Mouse (Mus musculus) right cerebral cortex, postnatal 10 days (tissue): ENCODE measurements around the gene Tnfsf13.
"Not testable (repeated sequence)": the region's sequence is repeated elsewhere in the genome, so short reads cannot be mapped to it uniquely, and the experiment has no call there.

ENCODE experiments used
- DNase-seq, 2 experiments: peaks; one replicate each; pipeline ENCODE4 v3.0.0; 2021; ENCODE audit warnings: low spot score in 2 of 2

Gene Tnfsf13

DNA sequence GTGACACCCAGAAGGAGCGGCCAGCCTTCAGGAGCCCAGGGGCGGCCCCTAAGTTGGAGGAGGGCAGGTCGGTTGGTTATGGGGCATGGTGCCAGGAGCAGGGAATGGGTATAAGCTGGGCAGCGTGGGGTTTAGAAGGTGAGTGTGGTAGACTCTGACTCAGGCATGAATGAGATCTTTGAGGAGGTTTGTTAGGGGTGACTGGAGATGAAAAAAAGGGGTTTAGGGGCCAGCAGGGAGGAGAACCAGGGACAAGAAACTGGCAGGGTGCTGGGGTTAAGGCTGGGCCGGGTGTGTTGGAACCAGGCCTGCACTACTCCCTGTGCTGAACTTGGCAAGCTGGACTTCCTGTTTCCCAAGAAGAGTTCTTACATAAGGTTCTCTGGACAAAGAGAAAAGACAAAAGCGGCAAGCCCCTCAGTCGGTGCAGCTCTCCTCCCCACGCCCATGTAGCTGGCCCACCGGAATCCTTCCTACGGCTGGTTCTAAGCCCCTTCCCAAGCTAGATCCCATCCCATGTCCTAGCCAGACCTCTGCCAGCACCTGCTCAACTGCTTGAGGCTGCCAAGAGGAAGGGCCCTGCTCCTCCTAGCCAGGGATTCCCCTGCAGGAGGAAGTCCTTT is at the start of gene Tnfsf13:
Gene Tnfsf13, minus strand, starts transcription at position 259 of the 623 bp plus-strand sequence.
- DNase-seq, result peak; percentile 58 to 72

GRCm38 (mm10) chr11:69731408-69731807 is 45.8 kb upstream of the Tnfsf13 start:
- DNase-seq, result not testable (repeated sequence)

DNA sequence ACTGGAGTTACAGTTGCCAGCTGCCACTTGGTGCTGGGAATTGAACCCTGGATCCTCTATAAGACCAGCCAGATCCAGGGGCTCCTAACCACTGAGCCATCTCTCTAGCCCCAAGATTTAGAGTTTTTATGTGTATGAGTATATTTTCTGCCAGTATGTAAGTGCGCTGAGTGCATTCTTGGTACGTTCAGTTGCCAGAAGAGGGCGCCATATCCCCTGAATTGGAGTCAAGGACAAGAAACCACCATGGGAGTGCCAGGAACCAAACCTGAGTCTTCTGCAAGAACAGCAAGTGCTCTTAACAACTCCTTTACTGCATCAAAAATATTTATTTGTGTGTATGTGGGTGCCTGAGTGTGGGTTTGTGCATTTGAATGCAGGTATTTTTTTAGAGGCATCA is 43.5 kb upstream of the Tnfsf13 start:
- DNase-seq, result no peak

DNA sequence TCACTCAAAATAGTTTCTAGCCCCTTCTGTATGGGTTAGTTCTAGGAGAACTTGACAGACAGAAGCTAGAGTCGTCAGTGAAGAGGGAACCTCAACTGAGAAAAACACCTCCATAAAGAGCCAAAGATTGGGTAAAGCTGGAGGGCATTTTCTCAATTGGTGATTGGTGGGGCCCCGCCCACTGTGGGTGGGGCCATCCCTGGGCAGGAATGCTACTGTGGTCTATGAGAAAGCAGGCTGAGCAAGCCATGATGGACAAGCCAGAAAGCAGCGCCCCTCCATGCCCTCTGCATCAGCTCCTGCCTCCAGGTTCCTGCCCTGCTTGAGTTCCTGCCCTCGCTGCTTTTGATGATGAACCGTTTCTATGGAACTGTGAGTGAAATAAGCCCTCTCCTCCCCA is 40.4 kb upstream of the Tnfsf13 start:
- DNase-seq, result no peak

- no peak for DNase-seq
Observed at GRCm38 (mm10) chr11:69723074-69723473, 37.5 kb upstream of the Tnfsf13 start.

DNA sequence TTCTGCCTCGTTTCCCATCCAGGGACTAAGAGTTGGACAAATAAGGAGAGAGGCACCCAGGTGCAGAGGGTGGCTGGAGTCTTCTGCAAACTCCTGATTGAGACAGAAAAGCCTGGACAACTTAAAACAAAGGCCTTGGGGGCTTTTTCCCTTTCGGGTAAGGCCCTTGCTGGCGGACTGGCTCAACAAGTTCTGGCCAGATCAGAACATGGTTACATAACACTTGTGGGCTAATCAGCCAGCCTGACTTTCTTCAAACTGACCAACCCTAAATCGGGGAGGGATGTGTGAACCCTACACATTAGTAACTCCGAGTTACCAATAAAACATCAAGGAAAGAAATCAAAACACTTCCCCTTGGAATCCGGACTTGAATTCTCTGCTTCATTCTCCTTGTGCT is 35.3 kb upstream of the Tnfsf13 start:
- no peak for DNase-seq

- no peak for DNase-seq
Observed at GRCm38 (mm10) chr11:69719423-69719822, 33.8 kb upstream of the Tnfsf13 start.

GRCm38 (mm10) chr11:69718661-69719060 is 33.1 kb upstream of the Tnfsf13 start:
- DNase-seq, result no peak

GRCm38 (mm10) chr11:69716953-69717352 is 31.4 kb upstream of the Tnfsf13 start:
- no peak for DNase-seq

- peak in 1 of 2 experiments; percentile 35 for DNase-seq
Observed at GRCm38 (mm10) chr11:69715929-69716328, 30.3 kb upstream of the Tnfsf13 start.

- no peak for DNase-seq
Observed at GRCm38 (mm10) chr11:69715482-69715881, 29.9 kb upstream of the Tnfsf13 start.

DNA sequence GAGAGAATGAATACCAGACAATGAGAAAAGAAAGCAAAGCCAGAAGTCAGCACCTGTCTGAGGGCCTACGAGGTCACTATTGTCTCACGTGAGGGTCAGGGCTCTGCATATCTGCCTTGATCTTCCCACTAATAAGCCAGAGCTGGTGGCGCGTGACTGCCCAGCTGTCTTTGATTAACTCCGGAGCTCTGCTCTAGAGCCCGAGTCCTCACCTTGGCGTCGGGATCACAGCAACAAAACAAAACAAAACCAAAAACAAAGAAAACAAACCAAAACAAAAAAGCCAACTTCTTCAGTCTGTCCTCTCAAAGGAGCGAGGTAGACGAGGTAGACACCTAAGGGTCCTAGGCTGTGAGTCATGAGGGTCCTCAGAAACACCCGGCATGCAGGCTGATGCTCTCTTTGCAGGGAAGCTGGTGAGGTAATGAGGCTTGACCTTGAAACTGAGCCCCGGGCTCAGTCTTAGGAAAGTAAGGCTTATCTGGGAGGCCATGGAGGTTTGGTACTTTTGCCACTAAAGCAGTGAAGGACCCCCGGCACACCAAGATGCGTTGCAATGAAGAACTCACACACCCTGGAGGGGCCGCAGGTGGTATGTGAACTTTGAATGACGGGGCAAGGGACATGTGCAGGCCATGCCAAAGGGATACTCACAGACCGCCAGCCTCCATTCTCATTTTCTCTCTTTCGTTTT is 29.2 kb upstream of the Tnfsf13 start:
- no peak for DNase-seq

DNA sequence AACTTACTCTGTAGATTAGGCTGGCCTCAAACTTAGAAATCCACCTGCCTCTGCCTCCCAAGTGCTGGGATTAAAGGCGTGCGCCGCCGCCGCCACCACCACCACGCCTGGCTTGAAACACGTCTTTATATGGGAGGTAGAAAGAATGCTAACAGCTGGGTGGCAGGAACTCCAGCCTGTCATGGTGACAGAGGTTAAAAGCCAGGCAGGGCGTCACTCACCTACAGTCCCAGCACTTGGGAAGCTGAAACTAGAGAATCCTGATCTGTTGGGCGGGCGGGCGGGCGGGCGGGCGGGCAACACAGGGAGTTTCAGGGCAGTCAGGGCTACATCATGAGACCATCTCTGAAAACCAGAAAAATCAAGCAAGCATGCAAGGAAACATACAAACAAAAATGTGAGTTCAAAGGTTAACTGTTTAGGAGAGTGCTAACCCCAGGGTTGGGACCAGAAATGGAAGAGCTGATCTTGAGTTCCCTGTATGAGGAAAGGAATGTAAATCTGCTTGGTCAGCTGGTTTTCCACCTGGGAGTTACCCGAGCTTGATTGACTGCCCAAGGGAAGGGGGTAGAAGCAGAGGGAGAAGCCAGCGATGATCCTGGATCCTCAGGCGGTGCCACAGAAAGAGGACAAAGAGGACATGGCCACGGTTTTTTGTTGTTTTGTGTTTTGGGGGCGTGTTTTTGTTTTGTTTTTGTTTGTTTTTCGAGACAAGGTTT is 27.5 kb upstream of the Tnfsf13 start:
- no peak for DNase-seq

GRCm38 (mm10) chr11:69711082-69711481 is 25.5 kb upstream of the Tnfsf13 start:
- DNase-seq, result no peak

DNA sequence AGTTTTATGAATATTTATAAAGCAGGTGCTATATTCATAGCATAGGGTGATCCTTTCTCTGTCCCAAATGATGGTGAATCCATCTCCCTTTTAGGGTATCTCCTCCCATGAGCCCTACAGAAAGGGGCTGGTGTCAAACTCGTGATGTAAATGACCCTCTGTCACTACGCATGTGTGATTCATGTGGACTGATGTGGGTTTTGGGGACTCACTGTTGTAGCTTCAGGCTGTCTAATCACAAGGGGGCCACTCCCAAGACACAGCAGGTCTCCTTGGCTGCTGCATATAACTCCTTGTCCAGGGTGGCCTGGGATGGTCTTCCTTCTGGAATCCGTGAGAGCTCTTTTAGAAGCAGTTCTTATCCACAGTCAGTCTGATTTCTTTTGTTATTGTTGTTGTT is 24.9 kb upstream of the Tnfsf13 start:
- DNase-seq, result no peak

GRCm38 (mm10) chr11:69709554-69710446 is 24.2 kb upstream of the Tnfsf13 start:
- DNase-seq, result no peak

GRCm38 (mm10) chr11:69708614-69709265 is 23.2 kb upstream of the Tnfsf13 start:
- DNase-seq, result no peak

- DNase-seq, result no peak
Observed at GRCm38 (mm10) chr11:69707873-69708381, 22.3 kb upstream of the Tnfsf13 start.

DNA sequence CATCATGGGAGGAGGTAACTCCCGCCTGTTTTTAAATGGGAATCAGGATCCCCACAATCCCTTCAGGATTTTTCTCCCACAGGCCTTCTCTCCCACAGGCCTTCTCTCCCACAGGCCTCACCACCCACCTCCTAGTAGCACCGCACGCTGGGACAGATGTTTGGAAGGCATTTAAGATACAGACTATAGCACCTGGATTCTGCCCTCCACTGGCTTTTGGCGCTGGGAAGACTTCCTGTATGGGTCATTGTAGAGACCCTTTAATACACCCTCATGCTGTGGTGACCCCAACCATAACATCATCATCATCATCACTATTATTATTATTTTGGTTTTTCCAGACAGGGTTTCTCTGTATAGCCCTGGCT is 21.9 kb upstream of the Tnfsf13 start:
- DNase-seq, result no peak

- peak; percentile 54 for DNase-seq
Observed at GRCm38 (mm10) chr11:69706775-69707479, 21.3 kb upstream of the Tnfsf13 start.

- DNase-seq, result no peak
Observed at GRCm38 (mm10) chr11:69704613-69705010, 19.0 kb upstream of the Tnfsf13 start.
